Mouse (Mus musculus): ENCODE measurements around the gene Slc25a13.

Gene Slc25a13

GRCm38 (mm10) chr6:6162993-6163623, 53.9 kb downstream of the Slc25a13 start:
- DNase-seq: no peak

- DNase-seq: no peak
Observed at GRCm38 (mm10) chr6:6162146-6162545, 54.8 kb downstream of the Slc25a13 start.

GRCm38 (mm10) chr6:6160645-6161426, 56.1 kb downstream of the Slc25a13 start:
- no peak for DNase-seq

- DNase-seq: no peak
Observed at GRCm38 (mm10) chr6:6159221-6159859, 57.6 kb downstream of the Slc25a13 start.

GRCm38 (mm10) chr6:6153426-6153825, 63.5 kb downstream of the Slc25a13 start:
- no peak for DNase-seq

GRCm38 (mm10) chr6:6150811-6151210, 66.2 kb downstream of the Slc25a13 start:
- no peak for DNase-seq

- no peak for DNase-seq
Observed at GRCm38 (mm10) chr6:6149751-6150150, 67.2 kb downstream of the Slc25a13 start.

- no peak for DNase-seq
Observed at GRCm38 (mm10) chr6:6149329-6149728, 67.6 kb downstream of the Slc25a13 start.

- DNase-seq: no peak
Observed at GRCm38 (mm10) chr6:6145412-6145811, 71.6 kb downstream of the Slc25a13 start.

- DNase-seq: no peak
Observed at GRCm38 (mm10) chr6:6143525-6143924, 73.4 kb downstream of the Slc25a13 start.

GRCm38 (mm10) chr6:6140370-6140769, 76.6 kb downstream of the Slc25a13 start:
- no peak for DNase-seq

GRCm38 (mm10) chr6:6139061-6139460, 77.9 kb downstream of the Slc25a13 start:
- no peak for DNase-seq

- DNase-seq: no peak
Observed at GRCm38 (mm10) chr6:6136812-6137211, 80.2 kb downstream of the Slc25a13 start.

GRCm38 (mm10) chr6:6134935-6135334, 82.0 kb downstream of the Slc25a13 start:
- no peak for DNase-seq

- DNase-seq: no peak
Observed at GRCm38 (mm10) chr6:6133556-6134050, 83.4 kb downstream of the Slc25a13 start.

- DNase-seq: no peak
Observed at GRCm38 (mm10) chr6:6132047-6132446, 84.9 kb downstream of the Slc25a13 start.

- DNase-seq: no peak
Observed at GRCm38 (mm10) chr6:6125620-6126019, 91.4 kb downstream of the Slc25a13 start.

GRCm38 (mm10) chr6:6121904-6122303, 95.1 kb downstream of the Slc25a13 start:
- DNase-seq: no peak

GRCm38 (mm10) chr6:6120841-6121240, 96.1 kb downstream of the Slc25a13 start:
- DNase-seq: no peak

- no peak for DNase-seq
Observed at GRCm38 (mm10) chr6:6115771-6116170, 101.2 kb downstream of the Slc25a13 start.

- DNase-seq: no peak
Observed at GRCm38 (mm10) chr6:6113776-6114175, 103.2 kb downstream of the Slc25a13 start.

- peak; percentile 29 for DNase-seq
Observed at GRCm38 (mm10) chr6:6112767-6113528, 104.0 kb downstream of the Slc25a13 start.

GRCm38 (mm10) chr6:6107419-6107966, 109.5 kb downstream of the Slc25a13 start:
- no peak for DNase-seq
